Mouse (Mus musculus) stomach, postnatal 0 days (tissue): Measurements from ENCODE around the gene Ankrd60.

Experiments used
- CTCF ChIP-seq: IDR thresholded peaks from 2 replicates; pipeline ENCODE4 v1.5.1; 2016; ENCODE audit warnings: antibody characterized with exemption, low read depth, mild to moderate bottlenecking, moderate library complexity
- EP300 ChIP-seq: optimal IDR thresholded peaks from 2 replicates; pipeline ENCODE3; 2016; ENCODE audit warnings: antibody characterized with exemption

DNA sequence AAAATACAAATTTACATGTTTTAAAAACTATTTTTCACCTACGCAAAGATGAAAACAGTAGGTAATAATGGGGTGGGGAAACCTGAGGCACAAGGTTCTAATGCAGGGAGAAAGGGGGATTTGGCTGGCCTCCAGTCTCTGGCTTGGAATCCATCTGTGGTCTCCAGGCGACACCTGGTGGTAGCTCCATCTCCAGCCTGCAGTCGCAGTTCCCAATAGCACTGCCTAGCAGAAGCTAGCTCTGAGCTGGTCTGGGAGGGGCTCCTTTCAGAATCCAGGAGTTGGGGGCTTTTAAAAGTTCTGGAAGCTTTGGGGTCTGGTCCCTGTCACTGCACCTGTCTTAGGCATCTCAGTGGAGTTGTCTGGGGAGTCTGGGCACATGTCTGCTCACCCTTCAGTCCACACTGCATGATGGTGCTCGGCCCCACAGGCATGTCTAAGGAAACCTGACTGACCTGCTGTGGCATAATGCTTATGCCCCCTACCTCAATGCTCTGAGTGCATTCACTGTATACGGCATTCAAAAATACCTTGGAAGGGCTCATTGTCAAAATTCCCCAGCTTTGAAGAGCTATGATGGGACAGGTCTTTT is 16.2 kb downstream of the Ankrd60 start:
- TF ChIP-seq CTCF: peak; percentile 91
- no peak for TF ChIP-seq EP300
